Mouse (Mus musculus) NIH3T3 (cell line): ENCODE data around the gene Igsf11.

Source experiments
- DNase-seq: peaks from one replicate; pipeline ENCODE4 v3.0.0-alpha.2; 2012; ENCODE audit warnings: low read depth

Gene Igsf11

DNA sequence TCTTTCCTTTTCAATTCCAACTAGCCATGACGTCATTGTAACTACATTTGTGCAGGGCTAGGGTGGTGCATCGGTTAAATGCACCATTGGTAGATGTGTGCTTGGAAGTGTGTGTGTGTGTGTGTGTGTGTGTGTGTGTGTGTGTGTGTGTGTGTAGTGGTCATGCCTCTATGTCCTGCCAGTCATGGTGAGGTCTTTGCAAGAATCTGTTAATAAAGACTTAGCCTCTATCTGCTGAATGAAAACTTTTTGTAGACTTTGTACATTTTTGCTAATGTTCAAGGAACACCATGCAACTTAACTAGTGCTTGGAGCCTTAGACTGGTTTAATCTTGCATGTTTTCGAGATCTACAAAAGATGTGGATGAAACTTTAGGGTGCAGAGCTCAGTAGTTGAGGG lies 48.3 kb downstream of the Igsf11 start:
- DNase-seq: no peak

DNA sequence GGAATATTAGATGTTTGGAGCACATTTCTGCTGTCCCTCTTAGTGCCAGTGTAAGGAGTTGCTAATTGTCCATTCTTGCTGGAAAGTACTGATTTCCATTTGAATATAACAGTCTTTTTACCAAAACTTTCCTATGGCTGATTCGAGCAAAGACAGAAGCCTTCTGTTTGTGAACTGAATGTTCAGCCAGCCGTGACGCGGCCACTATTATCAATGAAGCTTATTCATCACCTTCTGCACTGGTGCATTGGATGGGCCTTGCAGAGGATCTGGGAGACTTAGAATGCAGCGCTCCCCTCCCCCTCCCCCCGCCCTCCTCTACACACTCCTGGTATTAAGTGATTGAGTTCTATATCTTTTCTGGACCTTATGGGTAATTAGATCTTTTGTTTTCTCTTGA lies 48.8 kb downstream of the Igsf11 start:
- DNase-seq: no peak

DNA sequence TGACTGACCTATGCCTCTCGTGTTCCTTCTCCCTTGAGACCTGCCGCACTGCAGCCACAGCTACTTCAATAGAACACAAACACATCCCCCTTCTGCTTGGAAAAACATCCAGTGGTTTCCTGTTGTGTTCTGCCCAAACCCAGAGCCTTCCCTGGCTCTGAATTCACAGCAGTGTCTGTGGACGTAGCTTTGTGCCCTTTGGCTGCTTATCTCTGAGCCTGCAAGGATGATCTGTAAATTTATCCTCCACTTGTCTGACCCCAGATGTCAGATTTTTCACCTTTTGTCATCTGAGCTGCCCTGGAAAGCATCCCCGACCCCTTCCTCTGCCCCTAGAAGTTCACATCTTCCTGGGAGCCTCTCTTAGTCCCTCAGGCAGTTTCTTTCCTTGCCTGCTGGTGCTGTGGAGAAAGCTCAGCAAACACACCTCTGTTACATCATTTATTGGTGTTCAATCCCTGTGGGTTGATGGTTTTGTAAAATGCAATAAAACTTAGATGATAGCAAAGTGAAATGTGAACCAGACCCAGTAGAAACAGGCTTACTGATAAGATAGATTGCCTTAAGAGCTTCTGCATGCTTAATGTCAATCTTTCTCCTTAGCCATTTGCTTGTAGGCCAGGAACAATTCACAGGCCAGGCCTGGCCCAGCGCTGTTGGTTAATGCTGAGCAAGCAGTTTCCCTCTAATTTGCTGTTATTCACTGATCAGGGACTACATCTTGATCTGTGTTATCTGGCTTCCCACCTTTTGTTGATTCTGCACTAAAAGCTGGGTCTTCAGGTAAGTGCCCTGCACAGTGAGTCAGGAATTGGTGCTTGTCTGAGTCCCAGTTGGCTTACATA lies 51.5 kb downstream of the Igsf11 start:
- no peak for DNase-seq

DNA sequence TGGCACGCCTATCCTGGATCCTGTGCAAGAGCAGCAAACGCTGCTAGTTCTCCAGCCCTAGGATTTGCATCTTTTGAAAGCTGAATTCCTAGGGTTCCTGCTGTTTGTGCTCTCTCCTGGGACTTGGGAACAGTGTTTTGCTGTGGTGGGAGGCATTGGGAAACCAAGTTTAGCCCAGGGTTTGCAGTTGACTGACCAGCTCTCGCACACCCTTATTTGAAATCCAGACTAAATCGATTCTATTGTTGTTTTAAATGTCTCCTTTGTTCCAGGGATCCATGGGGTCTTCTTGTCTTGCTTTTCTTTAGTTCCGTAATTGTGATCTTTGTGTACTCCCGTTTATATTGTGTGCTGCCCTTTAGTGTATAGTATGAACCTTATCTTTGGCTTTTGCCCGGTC lies 52.6 kb downstream of the Igsf11 start:
- no peak for DNase-seq

DNA sequence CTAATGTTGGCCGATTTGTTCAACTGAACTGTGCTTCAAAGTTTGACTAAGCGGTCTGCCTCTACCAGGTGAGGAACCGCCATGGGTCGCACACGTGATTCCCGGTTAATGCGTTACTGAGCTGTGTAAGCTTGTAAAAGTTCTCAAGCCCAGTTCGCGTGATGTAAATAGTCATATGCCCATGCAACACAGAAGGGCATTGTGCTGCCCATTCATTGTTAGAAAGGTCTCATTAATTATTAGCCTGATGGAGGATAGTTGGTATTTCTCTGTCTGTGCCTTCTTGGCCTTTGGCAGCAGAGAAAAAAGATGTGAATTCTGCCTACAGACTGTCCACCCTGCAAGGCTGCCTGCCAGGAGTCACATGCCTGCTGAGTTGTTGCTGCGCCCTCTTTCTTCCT lies 53.1 kb downstream of the Igsf11 start:
- DNase-seq: no peak

DNA sequence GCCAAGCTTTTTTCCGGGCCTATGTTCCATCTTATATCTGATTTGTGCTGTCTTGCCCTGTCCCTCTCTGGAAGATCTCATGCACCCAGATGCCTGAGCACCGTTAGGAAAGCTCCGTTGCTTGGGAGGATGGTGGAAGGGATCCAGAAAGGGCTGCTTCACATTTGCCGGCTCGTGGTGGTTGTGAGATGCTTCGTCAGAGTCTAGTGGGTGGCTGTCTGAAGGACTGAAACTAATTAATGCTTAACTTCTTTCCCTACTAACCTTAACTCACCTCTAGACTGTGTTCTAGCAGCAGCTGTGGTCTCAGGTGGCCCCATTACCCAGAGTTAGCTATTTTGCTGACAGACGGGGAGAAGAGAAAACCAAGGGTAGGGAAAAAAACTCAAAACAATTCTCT lies 54.0 kb downstream of the Igsf11 start:
- no peak for DNase-seq

DNA sequence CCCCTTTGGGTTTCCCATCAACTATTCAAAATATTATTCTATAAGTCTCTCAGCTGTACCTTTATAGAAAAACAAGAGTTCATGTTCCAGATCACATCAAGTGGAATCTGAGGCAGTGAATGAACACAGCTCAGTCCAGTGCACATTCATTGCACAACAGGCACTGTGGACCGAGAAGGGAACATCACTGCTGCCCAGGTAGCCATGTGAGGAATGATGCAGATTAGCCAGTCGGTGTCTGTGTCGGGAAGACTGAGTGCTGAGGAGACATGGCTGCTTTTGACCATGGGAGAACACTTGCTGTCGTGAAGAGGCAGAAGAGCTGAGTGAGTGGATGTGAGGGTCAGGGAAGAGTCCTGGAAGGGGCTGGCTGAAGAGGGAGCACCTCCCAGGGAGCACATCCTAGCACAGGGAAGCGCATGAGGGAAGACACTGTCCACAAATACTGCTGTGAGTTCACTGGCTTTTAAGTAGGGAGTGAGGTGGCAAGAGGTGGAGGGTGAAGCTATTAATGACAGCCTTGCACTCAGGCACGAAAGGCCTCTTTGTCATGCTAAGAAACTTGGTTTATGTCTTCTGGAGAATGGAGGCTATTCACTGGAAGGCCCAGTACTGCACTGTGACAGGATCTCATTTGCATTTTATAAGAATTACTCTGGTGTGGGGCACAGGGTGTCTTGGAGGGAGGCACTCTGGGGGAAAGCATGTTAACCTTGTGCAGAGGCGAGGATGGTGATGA lies 54.8 kb downstream of the Igsf11 start:
- DNase-seq: no peak

DNA sequence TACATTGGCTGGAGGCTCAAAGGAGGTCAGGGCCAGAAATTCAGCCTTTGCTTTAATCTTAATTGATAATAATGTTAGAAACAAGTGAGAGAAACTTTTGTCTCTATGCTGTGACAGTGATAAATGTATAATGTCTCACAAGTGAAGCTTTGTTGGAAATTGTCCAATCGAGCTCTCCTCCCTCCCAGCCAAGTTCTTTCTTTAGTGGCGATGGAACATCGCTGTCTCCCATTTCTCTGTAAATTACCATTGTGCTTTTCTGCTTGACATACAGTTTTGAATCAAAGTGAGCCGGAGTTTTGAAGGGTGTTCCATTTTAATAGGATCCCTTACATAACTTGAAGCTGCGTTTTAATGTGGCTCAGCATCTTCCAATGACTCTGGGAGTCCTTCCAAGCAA lies 56.0 kb downstream of the Igsf11 start:
- DNase-seq: no peak

DNA sequence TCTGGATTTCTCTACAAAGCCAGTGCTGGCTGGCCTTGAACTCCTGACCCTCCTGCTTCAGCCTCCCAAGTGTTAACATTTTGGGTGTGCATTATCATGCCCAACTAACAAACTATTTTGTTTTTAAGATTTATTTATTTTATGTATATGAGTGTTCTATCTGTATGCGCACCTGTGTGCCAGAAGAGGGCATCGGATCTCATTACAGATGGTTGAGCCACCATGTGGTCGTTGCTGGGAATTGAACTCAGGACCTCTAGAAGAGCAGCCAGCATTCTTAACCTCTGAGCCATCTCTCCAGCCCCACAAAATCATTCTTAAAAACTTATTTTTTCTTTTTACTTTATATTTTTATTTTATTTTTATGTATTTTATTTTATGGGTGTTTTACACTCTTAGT lies 60.4 kb downstream of the Igsf11 start:
- DNase-seq: no peak

DNA sequence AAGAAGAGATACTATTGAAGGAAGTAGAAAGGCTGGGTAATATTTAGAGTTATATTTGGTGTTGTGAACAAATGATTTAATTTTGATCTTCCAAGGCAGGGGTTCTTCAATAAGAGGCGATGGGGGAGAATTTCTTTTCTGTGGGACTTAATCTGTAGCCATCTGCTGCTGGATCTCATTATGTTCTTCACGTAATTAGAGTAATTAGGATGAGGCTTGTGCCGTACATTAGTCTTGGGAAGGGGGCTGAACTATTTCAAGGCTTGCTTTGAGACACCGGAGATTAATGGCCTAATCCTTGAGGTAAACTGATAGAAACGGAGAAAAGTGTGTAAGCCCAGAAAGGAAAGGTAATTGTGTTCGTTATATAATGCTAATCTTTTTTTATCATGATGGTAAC lies 61.4 kb downstream of the Igsf11 start:
- DNase-seq: no peak

DNA sequence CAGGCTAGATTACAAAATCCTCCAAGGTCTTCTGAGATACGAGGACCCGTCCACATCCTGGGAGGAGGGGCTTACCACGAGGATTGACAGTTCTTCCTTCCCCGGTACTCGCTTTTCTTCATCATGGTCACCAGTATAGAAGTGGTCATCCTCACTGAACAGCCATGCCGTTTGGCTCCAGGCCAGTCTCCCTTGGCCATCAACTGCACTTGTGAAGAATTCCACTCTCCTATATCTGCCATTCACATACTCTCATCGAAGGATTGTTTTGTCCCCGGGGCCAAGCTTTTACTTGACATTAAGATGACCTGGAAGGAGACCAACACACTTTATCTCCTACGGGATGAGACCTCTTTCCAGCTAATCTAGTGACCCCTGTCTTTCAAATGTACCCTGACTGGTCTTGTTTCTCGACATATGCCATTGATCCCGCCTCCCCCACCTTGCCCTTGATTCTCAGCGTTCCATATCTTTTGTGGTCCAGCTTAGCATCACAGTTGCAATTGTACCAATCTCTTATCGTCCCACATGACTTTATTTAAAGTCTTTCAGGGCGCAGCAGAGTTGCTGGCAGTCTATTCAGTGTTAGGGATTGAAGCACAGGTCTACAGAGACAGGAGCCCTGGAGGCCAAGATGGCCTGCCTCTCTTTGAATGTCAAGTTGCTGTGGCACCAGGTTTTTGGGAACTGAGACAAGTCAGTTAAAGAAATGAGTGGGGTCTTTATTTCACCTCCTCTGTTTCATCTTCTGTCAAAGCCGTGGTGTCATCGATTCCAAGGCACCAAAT lies 62.2 kb downstream of the Igsf11 start:
- DNase-seq: no peak

DNA sequence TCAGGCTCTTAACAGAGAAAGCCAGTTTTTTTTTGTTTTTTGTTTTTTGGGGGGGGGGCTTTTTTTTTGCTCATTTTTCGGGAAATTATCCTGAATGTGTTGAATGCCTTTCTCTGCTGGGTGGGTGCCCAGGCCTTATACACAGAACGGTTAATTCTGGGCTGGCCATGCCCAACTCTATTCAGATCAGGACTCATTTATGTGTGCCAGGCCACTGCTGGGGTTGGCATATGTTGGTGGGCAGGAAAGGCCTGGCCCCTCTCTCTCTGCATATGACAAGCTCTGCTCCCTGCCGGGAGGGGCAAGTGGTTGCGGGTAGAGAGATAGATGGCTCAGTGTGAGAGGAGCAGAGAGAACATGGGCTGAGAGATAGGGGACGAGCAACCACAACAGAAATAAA lies 62.8 kb downstream of the Igsf11 start:
- no peak for DNase-seq

DNA sequence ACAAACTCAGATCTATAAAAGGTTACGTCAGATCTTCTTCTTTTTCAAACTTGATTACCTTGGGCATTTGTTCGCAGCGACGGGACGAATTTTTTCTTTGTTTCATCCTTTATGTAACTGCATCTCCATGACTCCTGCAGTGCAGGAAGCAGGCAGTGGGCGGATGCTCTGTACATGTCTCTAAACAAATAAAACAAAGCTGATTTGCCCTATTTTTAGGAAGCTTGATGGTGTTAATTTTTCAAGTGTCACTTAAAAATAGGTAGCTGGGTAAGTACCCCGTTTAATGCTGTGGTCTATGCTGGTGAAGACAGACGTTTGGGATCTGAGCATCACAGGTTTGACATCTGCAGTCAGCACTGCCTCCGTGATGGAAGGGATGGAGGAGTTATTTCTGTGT lies 66.3 kb downstream of the Igsf11 start:
- no peak for DNase-seq

DNA sequence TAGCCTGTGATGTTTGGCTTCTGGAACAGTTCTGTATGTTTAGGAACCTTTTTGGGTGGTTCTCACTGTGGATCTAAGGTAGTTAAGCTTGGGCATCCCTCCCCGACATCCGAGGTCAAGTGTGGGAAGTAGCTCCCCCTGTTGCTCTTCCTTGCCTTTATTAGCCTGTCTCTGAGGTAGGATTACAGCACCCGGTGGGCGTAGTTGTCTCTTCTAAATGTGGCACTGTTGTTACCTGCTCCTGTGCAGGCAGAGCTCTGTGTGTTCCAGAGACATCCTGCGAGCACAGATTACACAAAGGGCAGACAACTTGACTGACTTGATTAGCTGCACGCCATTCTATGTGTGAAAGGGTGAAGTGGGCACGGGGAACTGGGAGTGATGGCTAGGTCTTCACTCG lies 68.1 kb downstream of the Igsf11 start:
- no peak for DNase-seq

DNA sequence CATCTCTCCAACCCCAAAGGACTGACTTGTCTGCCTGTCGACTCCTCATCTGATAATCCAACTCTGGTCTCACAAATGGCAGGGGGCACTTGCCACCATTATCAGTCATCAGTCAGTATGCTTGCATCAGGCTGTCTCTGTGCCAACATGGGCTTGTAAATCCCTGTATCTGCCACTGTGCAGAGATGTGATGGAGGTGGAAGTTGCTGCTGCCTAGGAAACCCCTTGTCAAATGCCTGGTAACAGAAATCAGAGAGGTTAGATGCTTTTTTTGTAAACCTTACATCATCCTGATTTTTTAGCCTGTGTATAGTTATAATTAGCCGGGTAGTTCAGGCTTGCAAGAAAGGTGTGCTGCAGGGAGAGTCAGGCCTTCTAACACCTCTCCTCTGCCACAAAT lies 69.4 kb downstream of the Igsf11 start:
- no peak for DNase-seq

DNA sequence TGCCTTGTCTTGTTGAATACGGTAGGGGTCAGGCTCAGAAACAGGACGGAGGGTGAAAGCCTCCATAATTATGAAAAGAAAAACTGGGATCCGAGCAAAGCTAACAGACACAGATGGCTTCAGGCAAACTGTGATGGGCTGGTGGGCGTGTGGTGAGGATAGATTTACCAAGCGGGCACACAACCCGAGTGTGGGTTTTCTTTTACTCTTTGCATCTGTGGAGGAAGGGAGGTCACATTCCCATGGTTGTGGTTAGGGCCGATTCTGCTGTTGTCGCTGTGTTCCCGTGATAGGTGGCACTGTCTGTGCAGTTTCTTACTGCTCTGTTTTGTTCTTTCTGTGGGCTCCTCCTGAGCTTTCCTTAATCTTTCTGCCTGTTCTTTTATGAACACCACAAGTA lies 70.2 kb downstream of the Igsf11 start:
- DNase-seq: no peak

DNA sequence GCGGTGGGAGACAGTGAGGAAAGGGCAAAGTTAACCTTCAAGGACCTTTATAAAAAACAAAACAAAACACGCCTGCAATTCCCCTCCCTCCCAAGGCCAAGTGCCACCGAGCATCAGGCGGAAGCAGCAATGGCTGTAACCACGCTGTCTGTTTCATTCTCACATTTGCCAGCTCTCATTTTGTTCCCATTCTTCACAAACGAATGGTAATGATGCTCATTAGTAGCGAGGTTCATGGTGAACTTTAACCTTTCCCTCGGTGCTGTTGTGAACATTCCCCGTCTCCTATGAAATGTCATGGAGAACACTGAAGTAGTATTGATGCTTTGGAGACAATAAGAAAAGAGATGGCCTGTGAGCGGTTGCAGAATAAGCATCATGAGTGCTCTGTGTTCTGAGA lies 74.6 kb downstream of the Igsf11 start:
- DNase-seq: no peak

DNA sequence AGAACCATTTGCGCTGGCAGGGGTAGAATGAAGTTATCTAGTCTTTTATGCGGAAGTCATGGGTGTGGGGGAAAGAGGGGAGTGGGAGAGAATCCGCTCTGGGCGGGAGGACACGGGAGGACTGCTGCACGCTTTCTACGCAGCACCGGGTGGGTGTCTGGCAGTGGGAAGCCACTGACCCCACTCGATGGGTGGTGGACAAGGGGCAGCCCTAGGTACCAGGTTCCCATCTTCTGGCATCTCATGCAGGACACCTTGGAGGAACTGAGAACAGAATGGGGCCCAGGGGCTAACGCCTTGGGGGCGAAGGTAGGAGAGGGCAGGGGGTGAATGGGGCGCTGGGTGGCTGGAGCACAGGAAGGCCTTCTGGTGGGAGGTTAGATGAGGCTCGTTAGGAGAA lies 83.7 kb downstream of the Igsf11 start:
- DNase-seq: no peak

DNA sequence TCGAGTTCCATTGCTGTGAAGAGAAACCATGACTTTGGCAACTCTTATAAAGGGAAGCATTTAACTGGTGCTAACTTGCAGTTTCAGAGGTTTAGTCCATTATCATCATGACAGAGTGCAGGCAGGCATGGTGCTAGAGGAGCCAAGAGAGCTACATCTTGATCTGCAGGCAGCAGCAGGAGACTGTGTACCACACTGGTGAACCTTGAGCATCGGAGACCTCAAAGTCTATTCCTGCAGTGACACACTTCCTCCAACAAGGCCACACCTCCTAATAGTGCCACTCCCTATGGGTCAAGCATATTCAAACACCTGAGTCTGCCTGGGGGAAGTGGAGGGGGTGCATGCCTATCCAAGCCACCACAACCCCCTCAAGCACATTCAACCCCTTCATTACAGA lies 86.1 kb downstream of the Igsf11 start:
- no peak for DNase-seq

DNA sequence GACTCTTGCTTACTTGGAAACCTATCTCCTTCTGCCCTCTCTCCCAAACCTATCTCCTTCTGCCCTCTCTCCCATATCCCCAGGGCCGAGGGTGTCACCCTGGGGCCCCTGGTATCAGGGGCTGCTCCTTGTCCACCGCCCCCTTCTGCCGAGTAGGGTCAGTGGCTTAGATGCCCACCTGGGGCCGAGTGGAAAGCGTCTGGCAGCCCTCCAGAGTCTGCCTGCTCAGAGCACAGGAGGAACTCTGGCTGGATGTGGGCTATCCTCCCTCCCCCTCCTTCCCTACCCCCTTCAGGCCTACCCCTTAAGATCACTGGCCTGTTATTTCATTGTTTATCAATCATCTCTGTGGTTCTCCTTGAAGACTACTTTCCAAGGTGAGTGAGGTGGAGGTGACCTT lies 88.1 kb downstream of the Igsf11 start:
- DNase-seq: no peak

DNA sequence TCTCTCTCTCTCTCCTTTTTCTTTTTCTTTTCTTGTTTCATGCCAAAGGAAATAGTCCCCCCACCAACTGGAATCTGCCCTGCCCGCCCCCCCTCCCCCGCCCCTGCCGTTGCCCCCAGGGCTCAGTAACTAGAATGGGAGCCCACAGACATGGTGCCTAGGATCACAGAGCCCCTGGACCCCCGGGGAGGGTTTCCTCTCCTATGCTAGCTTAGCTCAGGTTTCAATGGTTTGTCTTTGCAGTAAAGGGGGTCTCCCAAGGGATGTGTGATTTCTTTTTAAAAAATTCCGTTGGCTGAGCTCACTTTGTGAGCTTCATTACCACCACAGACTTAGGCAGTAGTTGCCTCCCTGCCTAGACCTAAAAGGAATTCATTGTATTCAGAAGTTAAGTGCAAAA lies 89.6 kb downstream of the Igsf11 start:
- no peak for DNase-seq

DNA sequence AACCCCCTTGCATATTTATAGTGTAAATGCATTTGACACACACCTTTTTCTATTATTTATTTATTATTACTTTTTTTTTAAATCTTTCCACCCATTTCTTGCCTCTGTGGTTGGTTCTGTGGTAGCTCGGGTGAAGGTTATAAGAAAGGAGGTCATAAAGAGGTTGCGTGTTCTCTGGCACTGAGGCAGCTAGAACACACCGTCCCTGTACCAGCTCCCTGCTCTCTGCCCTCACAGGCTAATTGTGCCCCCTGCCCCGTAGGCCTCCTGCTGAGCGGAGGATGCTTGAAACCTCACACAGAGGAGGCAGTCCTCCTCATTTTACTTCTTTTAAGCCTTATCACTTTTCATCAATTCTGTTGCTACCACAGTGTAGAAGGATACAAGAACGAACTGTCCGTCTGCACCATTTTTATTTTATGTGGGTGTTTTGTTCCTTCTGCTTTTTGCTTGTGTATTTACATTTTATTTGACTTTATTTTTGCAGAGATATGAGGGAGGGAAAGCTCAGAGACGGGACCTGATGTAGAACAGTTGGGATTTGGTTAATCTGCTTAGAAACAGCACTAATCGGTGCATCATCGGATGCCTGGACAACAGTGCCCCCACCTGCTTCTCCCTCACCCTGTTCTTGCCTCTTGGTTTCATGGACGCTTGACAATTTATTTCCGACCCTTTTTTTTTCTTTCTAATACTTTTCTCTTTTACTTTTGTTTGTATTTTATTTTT lies 90.2 kb downstream of the Igsf11 start:
- DNase-seq: no peak
